In genomic region chr6:49355171-49355570, GRCm38 (mm10) we compare ENCODE assay signal across 19 mouse cellular contexts. TPM values are rescaled to one million over a fixed set of nuclear protein-coding genes. Genes with fewer than 3 reads are reported as not detected.
DNase-seq lines count a peak whose midpoint lies in the region; ATAC-seq and TF ChIP-seq lines count a peak whose summit lies in the region.
"Had no signal": no experiment of that assay in that cellular context is flagged by ENCODE, and none has a peak within 500 bp of the region (broad histone marks: within the 10 kb centered on the region; RNA-seq: fewer than 3 reads in every experiment).

No protein-coding gene starts in this region.

- no peak for TF ChIP-seq EP300 in heart, postnatal 0 days (IDR thresholded peaks at IDR 0.05; ENCODE audit: low read depth)

- peak; percentile 29 for TF ChIP-seq CTCF in heart, postnatal 0 days (IDR thresholded peaks at IDR 0.05; ENCODE audit: low read depth)
- peak; percentile 65 for TF ChIP-seq CTCF in E14TG2a.4 (conservative IDR thresholded peaks at IDR 0.05; ENCODE audit: low read length)

- H3K4me2 ChIP-seq in heart, postnatal 0 days (ENCODE audit: low read depth, low read length) = no peak overlapping the region
- H3K4me2 ChIP-seq: heart, embryonic 13.5 days; hindbrain, embryonic 14.5 days; lung, embryonic 15.5 days; neural tube, embryonic 15.5 days had no signal

- H3K4me3 ChIP-seq in heart, postnatal 0 days (ENCODE audit: low read depth, low read length) = no peak overlapping the region
- no peak overlapping the region for H3K4me3 ChIP-seq in E14TG2a.4 (replicated peaks; ENCODE audit: low read length)
- H3K4me3 ChIP-seq: heart, embryonic 13.5 days; limb, embryonic 10.5 days; lung, embryonic 15.5 days; neural tube, embryonic 15.5 days had no signal

- H3K27me3 ChIP-seq in heart, postnatal 0 days (ENCODE audit: control insufficient read depth, insufficient read depth, low read length) = no peaks in the 10 kb centered on the region
- no peaks in the 10 kb centered on the region for H3K27me3 ChIP-seq in E14TG2a.4 (ENCODE audit: insufficient read depth, low read length)
- H3K27me3 ChIP-seq: heart, embryonic 13.5 days; lung, embryonic 15.5 days; neural tube, embryonic 15.5 days had no signal

- H3K4me1 ChIP-seq in heart, postnatal 0 days (ENCODE audit: control insufficient read depth, insufficient read depth) = no peaks in the 10 kb centered on the region
- peaks cover 3% of the 10 kb centered on the region; the same call in 1 of the 2 replicates for H3K4me1 ChIP-seq in E14TG2a.4 (replicated peaks; ENCODE audit: low read depth, low read length)
- H3K4me1 ChIP-seq: heart, embryonic 13.5 days; limb, embryonic 10.5 days; lung, embryonic 15.5 days; neural tube, embryonic 15.5 days had no signal

- no peak for DNase-seq in heart, postnatal 0 days (ENCODE audit: low spot score)
- DNase-seq in heart, postnatal 4 days = no peak
- peak; percentile 23 for DNase-seq in 3T3-L1 (ENCODE audit: low read depth, low spot score)
- DNase-seq in ZHBTc4 (ENCODE audit: low read depth, low spot score) = peak; percentile 80
- DNase-seq in adrenal gland, postnatal 25 days = no peak
- no peak for DNase-seq in neural tube, embryonic 10.5 days (ENCODE audit: extremely low spot score, low spot score)
- no peak for DNase-seq in embryo, embryonic 11 days
- DNase-seq: adrenal gland, adult 2 months; cerebellum, postnatal 10 days; kidney, adult 9 months; midbrain, embryonic 14.5 days; thymus, adult 2 months had no signal

- ATAC-seq in heart, postnatal 0 days (ENCODE audit: insufficient read depth, low read depth) = no peak

- 70% methylated on average over 4 of the region's 4 CpGs for WGBS in heart, postnatal 0 days

- no peak overlapping the region for H3K9ac ChIP-seq in heart, postnatal 0 days (replicated peaks; ENCODE audit: low read depth, low read length)
- H3K9ac ChIP-seq: heart, embryonic 13.5 days; hindbrain, embryonic 14.5 days; lung, embryonic 15.5 days; neural tube, embryonic 15.5 days had no signal

- no peaks in the 10 kb centered on the region for H3K9me3 ChIP-seq in heart, postnatal 0 days (replicated peaks; ENCODE audit: control insufficient read depth, low read length)
- H3K9me3 ChIP-seq in E14TG2a.4 (ENCODE audit: low read length) = peaks cover 4% of the 10 kb centered on the region
- H3K9me3 ChIP-seq: heart, embryonic 13.5 days; limb, embryonic 10.5 days; lung, embryonic 15.5 days; neural tube, embryonic 15.5 days had no signal

- H3K27ac ChIP-seq in heart, postnatal 0 days (ENCODE audit: low read depth) = no peak overlapping the region
- H3K27ac ChIP-seq: heart, embryonic 13.5 days; hindbrain, embryonic 14.5 days; limb, embryonic 10.5 days; lung, embryonic 15.5 days; neural tube, embryonic 15.5 days had no signal

- no peaks in the 10 kb centered on the region for H3K36me3 ChIP-seq in heart, postnatal 0 days (replicated peaks; ENCODE audit: control insufficient read depth, insufficient read depth, low read length)
- no peaks in the 10 kb centered on the region for H3K36me3 ChIP-seq in E14TG2a.4 (ENCODE audit: insufficient read depth, low read length)
- H3K36me3 ChIP-seq: heart, embryonic 13.5 days; limb, embryonic 10.5 days; lung, embryonic 15.5 days; neural tube, embryonic 15.5 days had no signal

RNA-seq across cellular contexts. Expression of gene Fam221a, which starts 12.4 kb away (rescaled TPM):
- total RNA-seq in heart, postnatal 0 days (2014; rRNA removed; ENCODE audit: low replicate concordance) = 0.11 and 4.8 TPM in 2 replicates
- 1.9 and 2.5 TPM in 2 replicates for polyA plus RNA-seq in heart, postnatal 0 days (2015; fragmentation: Nextera tagmentation; extraction: Ambion mirVana)
- 1 to 10 TPM; 2.3 to 2.7 TPM for total RNA-seq in heart, postnatal 4 days (2021)
- total RNA-seq in adrenal gland, postnatal 25 days (2021) = 2.1 and 2.7 TPM in 2 replicates
- total RNA-seq: gastrocnemius, adult 18-20 months had no signal

RNA-seq across cellular contexts. Expression of gene Ccdc126, which starts 36.1 kb away (rescaled TPM):
- total RNA-seq in heart, postnatal 0 days (2014; rRNA removed; ENCODE audit: low replicate concordance) = 4.3 and 6.9 TPM in 2 replicates
- polyA plus RNA-seq in heart, postnatal 0 days (2015; fragmentation: Nextera tagmentation; extraction: Ambion mirVana) = 8.3 and 9.2 TPM in 2 replicates
- 1 to 10 TPM; 4.4 to 4.9 TPM for total RNA-seq in heart, postnatal 4 days (2021)
- total RNA-seq in adrenal gland, postnatal 25 days (2021) = 15.2 and 18.9 TPM in 2 replicates

RNA-seq across cellular contexts. Expression of gene Stk31, which starts 40.2 kb away (rescaled TPM):
- total RNA-seq in heart, postnatal 0 days (2014; rRNA removed; ENCODE audit: low replicate concordance) = 0.31 TPM in 1 of 2 replicates, not detected in the other
- not detected in 2 replicates for polyA plus RNA-seq in heart, postnatal 0 days (2015; fragmentation: Nextera tagmentation; extraction: Ambion mirVana)
- under 1 TPM; 0.43 to 0.79 TPM for total RNA-seq in heart, postnatal 4 days (2021)
- 0.55 and 0.62 TPM in 2 replicates for total RNA-seq in adrenal gland, postnatal 25 days (2021)
- total RNA-seq: gastrocnemius, adult 18-20 months had no signal
- polyA plus RNA-seq: adrenal gland, adult 2 months; limb, embryonic 10.5 days; lung, embryonic 15.5 days; midbrain, embryonic 14.5 days; thymus, adult 2 months had no signal

Comparison
In these comparisons a context has a peak if more than half of its experiments do, and no peak if none do; other contexts are left out.
1. DNase-seq: peak in 3T3-L1 (single experiment) and ZHBTc4 (single experiment); none in heart, postnatal 0 days (single experiment), heart, postnatal 4 days (single experiment), adrenal gland, postnatal 25 days (single experiment), neural tube, embryonic 10.5 days (single experiment) and embryo, embryonic 11 days (single experiment).